Mouse (Mus musculus) liver, embryonic 14.5 days (tissue): ENCODE results near the gene Nr5a1. TPM values are rescaled to one million over a fixed set of nuclear protein-coding genes. Genes with fewer than 3 reads are reported as not detected.

Experiments
- ATAC-seq: fragments of 200-750 bp; cut with Nextera tagmentation; 2 replicates; pipeline ENCODE4 v1.8.0; 2017; ENCODE audit warnings: moderate number of reproducible peaks, mild to moderate bottlenecking, moderate library complexity; ENCODE audit not compliant: insufficient read depth
- DNase-seq, 3 experiments: peaks; one replicate each; pipeline ENCODE4 v3.0.0-alpha.2; 2012 to 2013; ENCODE audit warnings: low read depth in 3 of 3, low spot score in 3 of 3
- H3K27ac ChIP-seq: fragments of 300-500 bp; sonication (generic); 2 replicates; pipeline ENCODE4 v1.5.1; 2014; ENCODE audit warnings: moderate library complexity, mild to moderate bottlenecking, control low read depth, inconsistent platforms
- H3K27me3 ChIP-seq: fragments of 300-500 bp; sonication (generic); 2 replicates; pipeline ENCODE4 v1.6.1; 2014; ENCODE audit warnings: mild to moderate bottlenecking, low read length, moderate library complexity; ENCODE audit not compliant: control insufficient read depth, insufficient read depth
- H3K36me3 ChIP-seq: fragments of 300-500 bp; sonication (generic); replicated peaks from 2 replicates; pipeline ENCODE4 v1.6.1; 2014; ENCODE audit warnings: low read depth; ENCODE audit not compliant: control insufficient read depth, insufficient read depth
- H3K4me1 ChIP-seq, 2 experiments: fragments of 200-500 bp in 1 of 2; fragments of 300-500 bp in 1 of 2; sonication (generic) in 1 of 2; replicated peaks; 2 replicates each; pipeline ENCODE4 v1.6.1; 2012 to 2014; ENCODE audit warnings: antibody characterized with exemption in 1 of 2, inconsistent platforms in 1 of 2, low read length in 1 of 2; ENCODE audit not compliant: control insufficient read depth in 2 of 2, insufficient read depth in 2 of 2
- H3K4me2 ChIP-seq: fragments of 300-500 bp; sonication (generic); 2 replicates; pipeline ENCODE4 v1.6.1; 2014; ENCODE audit warnings: low read depth, mild to moderate bottlenecking, control low read depth, moderate library complexity
- H3K4me3 ChIP-seq, 2 experiments: fragments of 200-500 bp in 1 of 2; fragments of 300-500 bp in 1 of 2; sonication (generic) in 1 of 2; 2 replicates each; pipeline ENCODE4 v1.5.1; 2012 to 2014; ENCODE audit warnings: low read depth in 2 of 2, low read length in 2 of 2, mild to moderate bottlenecking in 2 of 2, control low read depth in 1 of 2, inconsistent platforms in 1 of 2, moderate library complexity in 1 of 2; ENCODE audit not compliant: insufficient read depth in 1 of 2
- H3K9ac ChIP-seq: fragments of 300-500 bp; sonication (generic); replicated peaks from 2 replicates; pipeline ENCODE4 v1.6.1; 2014; ENCODE audit warnings: mild to moderate bottlenecking, control low read depth, moderate library complexity
- H3K9me3 ChIP-seq: fragments of 300-500 bp; sonication (generic); 2 replicates; pipeline ENCODE4 v1.6.1; 2016; ENCODE audit warnings: low read length, mixed read lengths; ENCODE audit not compliant: control insufficient read depth
- CTCF ChIP-seq: IDR thresholded peaks from 2 replicates; pipeline ENCODE4 v1.5.1; 2016; ENCODE audit warnings: antibody characterized with exemption, low read depth, control low read depth
- EP300 ChIP-seq: IDR thresholded peaks from 2 replicates; pipeline ENCODE4 v1.6.1; 2016; ENCODE audit warnings: antibody characterized with exemption, low read depth
- WGBS: fragments of 180-500 bp; shearing (Covaris S2); extraction: QIAGEN DNeasy Blood & Tissue Kit; methylation state at CpG from one replicate; pipeline ENCODE4 v1.1.7; 2014; ENCODE audit not compliant: insufficient replicate concordance; 5-methylcytosine and 5-hydroxymethylcytosine counted together
- polyA plus RNA-seq, 2 experiments: library from polyadenylated mRNA; depleted of rRNA in 1 of 2; stranded (reverse) in 1 of 2; unstranded in 1 of 2; fragments of >200 nt; fragmentation: Nextera tagmentation in 1 of 2; extraction: Ambion mirVana in 1 of 2; gene quantifications; 2 replicates each; pipeline versions ENCODE4 v1.2.1 to v1.2.3; 2012 to 2014

The Nr5a1 gene
- polyA plus RNA-seq, 2 experiments: not detected

DNA sequence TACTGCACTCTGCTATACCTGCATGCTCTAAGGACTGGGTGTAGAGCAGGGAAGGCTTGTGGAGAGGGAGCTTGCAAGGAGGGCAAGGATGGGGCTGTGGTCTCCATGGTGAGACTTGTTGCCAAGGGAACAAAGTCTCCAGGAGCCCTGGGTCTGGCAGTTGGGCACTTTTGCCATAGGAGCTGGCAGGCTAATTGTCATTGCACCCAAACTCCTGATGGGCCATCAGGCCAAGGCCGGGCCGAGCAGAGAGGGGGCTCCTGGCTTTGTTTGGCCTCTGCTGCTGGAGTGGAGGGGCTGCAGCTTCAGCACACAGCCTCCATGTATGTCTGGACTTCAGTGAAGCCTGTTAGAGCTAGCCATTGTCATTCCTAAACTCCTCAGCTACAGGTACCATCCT, 6.3 kb upstream of the Nr5a1 start:
- peaks cover 7 to 13% of the 10 kb centered on the region in 2 experiments for H3K4me1 ChIP-seq
- DNase-seq: no peak
- WGBS: 75% methylated on average over 2 of the region's 2 CpGs
- no peaks in the 10 kb centered on the region for H3K27me3 ChIP-seq
- no peak overlapping the region for H3K4me3 ChIP-seq
- no peaks in the 10 kb centered on the region for H3K36me3 ChIP-seq
- no peak overlapping the region for H3K4me2 ChIP-seq
- no peak overlapping the region for H3K9ac ChIP-seq
- ATAC-seq: no peak
- no peaks in the 10 kb centered on the region for H3K9me3 ChIP-seq
- H3K27ac ChIP-seq: no peak overlapping the region
- no peak for TF ChIP-seq EP300
- no peak for TF ChIP-seq CTCF

DNA sequence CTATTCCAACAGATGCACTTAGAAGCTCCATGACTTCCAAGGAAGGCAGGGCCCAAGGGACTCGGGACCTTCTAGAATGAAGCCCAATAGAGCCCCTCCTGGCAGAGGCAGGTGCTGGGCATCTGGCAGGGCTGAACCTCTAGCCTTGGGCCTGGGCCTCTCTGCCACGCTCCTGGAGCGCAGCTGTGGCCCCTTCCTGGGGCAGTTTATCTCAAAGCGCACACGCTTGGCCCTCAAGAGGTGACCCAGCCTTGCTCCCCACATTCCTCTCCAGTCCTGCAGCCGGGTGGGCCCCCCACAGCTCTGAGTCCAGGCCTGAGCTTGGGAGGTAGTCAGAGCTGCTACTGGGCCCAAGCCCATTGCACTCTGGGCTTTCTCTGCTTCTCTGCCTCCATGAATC, 5.0 kb upstream of the Nr5a1 start:
- TF ChIP-seq EP300 (no peak), CTCF (no peak)
- Histone ChIP-seq H3K27me3 (no peaks in the 10 kb centered on the region), H3K27ac (no peak overlapping the region), H3K36me3 (no peaks in the 10 kb centered on the region), H3K4me2 (no peak overlapping the region; the same call in 1 of the 2 replicates), H3K9ac (no peak overlapping the region), H3K4me3 (no peak overlapping the region), H3K4me1 (peaks cover 7 to 13% of the 10 kb centered on the region in 2 experiments), H3K9me3 (no peaks in the 10 kb centered on the region)
- ATAC-seq (peak; percentile 50; the same call in 1 of the 2 replicates), DNase-seq (no peak)
- WGBS: 8% methylated on average over 6 of the region's 6 CpGs

DNA sequence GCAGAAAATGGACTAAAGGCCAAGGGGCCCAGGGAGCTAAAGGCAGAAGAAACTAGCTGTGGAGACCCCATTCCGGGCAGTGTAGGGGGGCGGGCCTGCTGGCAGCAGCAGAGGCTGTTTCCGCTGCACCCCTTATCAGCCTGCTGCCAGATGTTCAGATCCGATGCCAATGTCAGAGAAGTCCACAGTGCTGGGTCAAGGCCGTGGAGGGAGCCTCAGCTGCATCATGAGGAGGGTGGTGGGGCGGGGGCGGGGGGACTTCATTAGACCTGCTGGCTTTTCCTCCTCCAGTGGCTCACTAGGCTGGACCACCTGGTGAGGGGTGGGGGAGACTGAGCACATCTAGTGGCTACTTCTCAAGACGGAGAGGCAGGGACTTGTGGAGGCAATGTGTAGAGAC, 4.3 kb upstream of the Nr5a1 start:
- peak; percentile 67; the same call in 1 of the 2 replicates for ATAC-seq
- 9% methylated on average over 8 of the region's 8 CpGs for WGBS
- Histone ChIP-seq H3K4me1 (peaks cover 7 to 13% of the 10 kb centered on the region in 2 experiments), H3K4me3 (no peak overlapping the region), H3K9me3 (no peaks in the 10 kb centered on the region), H3K27me3 (no peaks in the 10 kb centered on the region), H3K9ac (no peak overlapping the region), H3K4me2 (no peak overlapping the region), H3K36me3 (no peaks in the 10 kb centered on the region), H3K27ac (no peak overlapping the region)
- TF ChIP-seq EP300 (no peak), CTCF (no peak)
- no peak for DNase-seq

DNA sequence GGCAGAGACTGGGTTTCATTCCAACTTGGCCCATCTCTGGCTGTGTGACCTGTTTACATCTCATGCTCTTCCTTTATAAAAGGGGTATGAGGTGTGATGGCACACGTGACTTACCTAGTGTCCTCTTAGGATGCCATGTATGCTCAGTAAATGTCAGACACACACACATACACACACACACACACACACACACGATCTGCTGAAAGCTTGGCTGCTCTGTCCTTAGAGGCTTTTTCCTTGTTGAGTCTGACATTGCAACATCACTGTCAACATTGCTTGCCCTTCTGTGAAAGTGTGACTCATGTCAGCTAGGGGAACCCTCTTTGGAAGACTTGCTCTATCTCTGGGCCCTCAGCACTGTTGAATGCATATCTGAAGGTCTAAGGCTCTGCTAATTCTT, 3.1 kb upstream of the Nr5a1 start:
- Histone ChIP-seq H3K9ac (no peak overlapping the region), H3K27ac (no peak overlapping the region), H3K4me2 (no peak overlapping the region), H3K4me1 (peaks cover 7 to 13% of the 10 kb centered on the region in 2 experiments), H3K27me3 (peaks cover 12% of the 10 kb centered on the region), H3K4me3 (no peak overlapping the region), H3K9me3 (no peaks in the 10 kb centered on the region), H3K36me3 (no peaks in the 10 kb centered on the region)
- TF ChIP-seq CTCF: no peak
- TF ChIP-seq EP300: no peak
- WGBS: 45% methylated on average over 2 of the region's 2 CpGs
- DNase-seq (no peak), ATAC-seq (peak; percentile 27; the same call in 1 of the 2 replicates)

GRCm38 (mm10) chr2:38713596-38713995, 746 bp downstream of the Nr5a1 start:
- H3K27me3 ChIP-seq: peaks cover 50% of the 10 kb centered on the region
- H3K9me3 ChIP-seq: no peaks in the 10 kb centered on the region
- H3K27ac ChIP-seq: no peak overlapping the region
- no peaks in the 10 kb centered on the region for H3K36me3 ChIP-seq
- ATAC-seq (no peak), DNase-seq (no peak)
- peaks cover 1 to 6% of the 10 kb centered on the region in 2 experiments for H3K4me1 ChIP-seq
- no peak overlapping the region for H3K9ac ChIP-seq
- no peak overlapping the region for H3K4me2 ChIP-seq
- WGBS: 48% methylated on average over 3 of the region's 3 CpGs
- TF ChIP-seq CTCF (no peak), EP300 (no peak)
- H3K4me3 ChIP-seq: no peak overlapping the region
